Mouse (Mus musculus) gastrocnemius, adult 8-10 months (tissue): ENCODE data around the gene A630073D07Rik. TPM values are rescaled to one million over a fixed set of nuclear protein-coding genes. Genes with fewer than 3 reads are reported as not detected.
"Not testable (repeated sequence)": the region's sequence is repeated elsewhere in the genome, so short reads cannot be mapped to it uniquely, and the experiment has no call there.

ENCODE experiments used
- DNase-seq, 2 experiments: peaks; one replicate each; pipeline ENCODE4 v3.0.0; 2022; ENCODE audit warnings: low spot score in 2 of 2
- total RNA-seq, 4 experiments: library from RNA; stranded (reverse); gene quantifications; 2 replicates each; pipeline ENCODE4 v1.2.4; 2022

The A630073D07Rik gene
- total RNA-seq = not detected

- DNase-seq = no peak
Measured at GRCm38 (mm10) chr6:132651426-132651825, at the start of gene A630073D07Rik. A630073D07Rik (minus strand) TSS chr6:132651526.

- no peak for DNase-seq
Measured at GRCm38 (mm10) chr6:132700907-132701306, 49.6 kb upstream of the A630073D07Rik start, which contains the start of gene Tas2r121. Tas2r121 (minus strand) TSS chr6:132701007.

- not testable (repeated sequence) for DNase-seq
Measured at GRCm38 (mm10) chr6:132691596-132691995, 40.3 kb upstream of the A630073D07Rik start.

- no peak for DNase-seq
Measured at GRCm38 (mm10) chr6:132656653-132657052, 5.3 kb upstream of the A630073D07Rik start, which contains the start of gene Tas2r120. Tas2r120 (plus strand) TSS chr6:132656953.

- DNase-seq = no peak
Measured at GRCm38 (mm10) chr6:132649399-132649798, 1.9 kb downstream of the A630073D07Rik start.

GRCm38 (mm10) chr6:132595613-132596012 is 55.7 kb downstream of the A630073D07Rik start, which contains the start of gene Prp2:
Prp2 (plus strand) TSS chr6:132595913.
- not testable (repeated sequence) for DNase-seq

Other genes starting within 250 kb of the A630073D07Rik start
- gene Prh1, start 81.7 kb downstream of the A630073D07Rik start, total RNA-seq = not detected
- not detected for gene Prp2, start 55.6 kb downstream of the A630073D07Rik start, total RNA-seq
- not detected for gene Tas2r120, start 5.4 kb upstream of the A630073D07Rik start, total RNA-seq
- gene Tas2r121, start 49.5 kb upstream of the A630073D07Rik start, total RNA-seq = not detected
- gene Tas2r122, start 60.4 kb upstream of the A630073D07Rik start, total RNA-seq = not detected
- not detected for gene Tas2r115, start 86.5 kb upstream of the A630073D07Rik start, total RNA-seq
- gene Tas2r124, start 103.2 kb upstream of the A630073D07Rik start, total RNA-seq = not detected
- not detected for gene Tas2r102, start 110.6 kb upstream of the A630073D07Rik start, total RNA-seq
- not detected for gene Tas2r136, start 126.6 kb upstream of the A630073D07Rik start, total RNA-seq
- not detected for gene Tas2r117, start 151.3 kb upstream of the A630073D07Rik start, total RNA-seq
- gene Tas2r123, start 195.6 kb upstream of the A630073D07Rik start, total RNA-seq = not detected
- gene Tas2r116, start 203.9 kb upstream of the A630073D07Rik start, total RNA-seq = not detected
- not detected for gene Tas2r110, start 216.5 kb upstream of the A630073D07Rik start, total RNA-seq
- gene Tas2r113, start 241.5 kb upstream of the A630073D07Rik start, total RNA-seq = not detected